Mouse (Mus musculus) spleen, adult 2 months (tissue): ENCODE measurements at regions not wholly inside any gene's neighbourhood (a gene's known extent, or its start where the extent isn't known, plus 50 kb on each side); places are given as distances from the start of the nearest gene placed in this dataset.

Experiments used
- CTCF ChIP-seq: fragments of 200-500 bp; IDR thresholded peaks from 2 replicates; pipeline ENCODE4 v1.5.1; 2011; ENCODE audit warnings: mild to moderate bottlenecking, inconsistent platforms; ENCODE audit not compliant: insufficient read depth, insufficient read length, insufficient replicate concordance; ENCODE audit errors: extremely low read depth
- POLR2A ChIP-seq: fragments of 200-500 bp; IDR thresholded peaks from 2 replicates; pipeline ENCODE4 v1.6.1; 2011; ENCODE audit warnings: low read depth, low read length, inconsistent platforms

GRCm38 (mm10) chr10:9119249-9119648 is 233.4 kb upstream of the Sash1 start:
- TF ChIP-seq CTCF = no peak
- TF ChIP-seq POLR2A = no peak
